ENCODE assay signal across 4 mouse cellular contexts in the genomic region with DNA sequence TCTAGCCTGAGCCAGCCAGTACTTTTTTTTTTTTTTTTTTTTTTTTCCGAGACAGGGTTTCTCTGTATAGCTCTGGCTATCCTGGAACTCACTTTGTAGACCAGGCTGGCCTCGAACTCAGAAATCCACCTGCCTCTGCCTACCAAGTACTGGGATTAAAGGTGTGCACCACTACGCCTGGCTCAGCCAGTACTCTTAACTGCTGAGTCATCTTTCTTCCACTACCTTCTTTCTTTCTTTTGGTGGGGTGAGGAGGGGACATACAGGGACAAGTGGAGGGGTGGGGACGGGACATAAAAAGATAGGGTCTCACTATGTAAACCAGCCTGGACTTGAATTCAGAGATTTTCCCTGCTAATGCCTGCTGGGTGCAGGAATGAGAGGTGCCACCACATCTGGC. TPM values are rescaled to one million over a fixed set of nuclear protein-coding genes. Genes with fewer than 3 reads are reported as not detected.
"Had no signal": no experiment of that assay in that cellular context is flagged by ENCODE, and none has a peak within 500 bp of the region (broad histone marks: within the 10 kb centered on the region; RNA-seq: fewer than 3 reads in every experiment).

No protein-coding gene starts in this region.

RNA-seq across cellular contexts. Expression of a gene that starts 51.4 kb away (rescaled TPM):
- total RNA-seq: left cerebral cortex, postnatal 25 days had no signal
- polyA plus RNA-seq: liver, adult 2 months; macrophage; myocyte had no signal
